Mouse (Mus musculus) hindbrain, embryonic 14.5 days (tissue): ENCODE results near the gene Gsg1l. TPM values are rescaled to one million over a fixed set of nuclear protein-coding genes. Genes with fewer than 3 reads are reported as not detected.

Experiments
- ATAC-seq: fragments of 200-750 bp; cut with Nextera tagmentation; 2 replicates; pipeline ENCODE4 v1.8.0; 2017; ENCODE audit warnings: moderate number of reproducible peaks, mild to moderate bottlenecking, moderate TSS enrichment, moderate library complexity; ENCODE audit not compliant: low FRiP score
- DNase-seq: peaks from one replicate; pipeline ENCODE4 v3.0.0-alpha.2; 2015; ENCODE audit warnings: low spot score
- H3K27ac ChIP-seq: fragments of 300-500 bp; sonication (generic); 2 replicates; pipeline ENCODE4 v1.5.1; 2014; ENCODE audit warnings: mild to moderate bottlenecking, moderate library complexity
- H3K27me3 ChIP-seq: fragments of 300-500 bp; sonication (generic); 2 replicates; pipeline ENCODE4 v1.6.1; 2014; ENCODE audit warnings: mild to moderate bottlenecking, low read length, mixed read lengths; ENCODE audit not compliant: control insufficient read depth, insufficient read depth
- H3K36me3 ChIP-seq: fragments of 300-500 bp; sonication (generic); replicated peaks from 2 replicates; pipeline ENCODE4 v1.6.1; 2014; ENCODE audit not compliant: control insufficient read depth, insufficient read depth
- H3K4me1 ChIP-seq: fragments of 300-500 bp; sonication (generic); replicated peaks from 2 replicates; pipeline ENCODE4 v1.6.1; 2014; ENCODE audit warnings: antibody characterized with exemption, low read length, mixed read lengths; ENCODE audit not compliant: control insufficient read depth, insufficient read depth
- H3K4me2 ChIP-seq: fragments of 300-500 bp; sonication (generic); replicated peaks from 2 replicates; pipeline ENCODE4 v1.6.1; 2014; ENCODE audit warnings: mild to moderate bottlenecking, moderate library complexity
- H3K4me3 ChIP-seq: fragments of 300-500 bp; sonication (generic); replicated peaks from 2 replicates; pipeline ENCODE4 v1.5.1; 2014; ENCODE audit warnings: mild to moderate bottlenecking, low read length
- H3K9ac ChIP-seq: fragments of 300-500 bp; sonication (generic); 2 replicates; pipeline ENCODE4 v1.6.1; 2014
- H3K9me3 ChIP-seq: fragments of 300-500 bp; sonication (generic); 2 replicates; pipeline ENCODE4 v1.6.1; 2016; ENCODE audit warnings: low read length; ENCODE audit not compliant: control insufficient read depth
- WGBS: fragments of 180-500 bp; shearing (Covaris S2); extraction: QIAGEN DNeasy Blood & Tissue Kit; methylation state at CpG from one replicate; pipeline ENCODE4 v1.1.7; 2014; 5-methylcytosine and 5-hydroxymethylcytosine counted together
- polyA plus RNA-seq: library from polyadenylated mRNA; unstranded; fragments of >200 nt; fragmentation: Nextera tagmentation; extraction: Ambion mirVana; gene quantifications from 2 replicates; pipeline ENCODE4 v1.2.1, GENCODE M21; 2014

Gene Gsg1l
- polyA plus RNA-seq, 1 experiment from 2014 or later = 11.2 TPM

DNA sequence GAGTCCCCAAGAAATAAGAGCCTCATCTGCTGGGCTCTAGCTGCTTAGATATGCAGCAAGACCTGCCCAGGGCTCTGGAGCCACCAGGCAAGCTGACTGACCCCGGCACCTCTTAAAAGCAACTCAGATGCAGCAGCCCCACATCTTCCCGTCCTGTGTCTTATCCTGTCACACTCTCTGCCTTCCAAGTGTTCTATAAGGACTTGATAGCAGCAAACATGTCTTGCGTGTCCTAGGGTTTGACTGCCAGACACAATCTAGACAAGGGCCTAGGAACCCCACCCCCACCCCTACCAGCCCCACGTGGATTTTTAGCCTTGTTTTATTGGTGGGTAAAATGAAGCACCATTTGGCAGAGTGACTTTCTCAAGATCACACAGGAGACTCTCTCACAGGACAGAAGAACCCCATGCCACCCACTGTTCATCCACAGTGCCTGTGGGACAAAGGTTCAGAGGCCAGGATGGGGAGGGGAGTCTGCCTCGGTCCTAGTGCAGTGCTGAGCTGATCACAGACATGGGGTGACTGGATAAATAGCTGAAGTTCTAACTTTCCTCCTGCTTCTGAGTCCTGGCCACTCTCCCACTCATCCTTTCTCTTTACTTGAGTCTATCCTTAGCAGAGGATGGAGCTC, 16.9 kb downstream of the Gsg1l start:
- H3K4me1 ChIP-seq = peaks cover 5% of the 10 kb centered on the region; the same call in 1 of the 2 replicates
- H3K27ac ChIP-seq = no peak overlapping the region
- no peak overlapping the region for H3K9ac ChIP-seq
- no peaks in the 10 kb centered on the region for H3K27me3 ChIP-seq
- no peaks in the 10 kb centered on the region for H3K36me3 ChIP-seq
- H3K4me2 ChIP-seq = no peak overlapping the region
- no peak for ATAC-seq
- WGBS = 66% methylated on average over 5 of the region's 5 CpGs
- no peak for DNase-seq
- no peak overlapping the region for H3K4me3 ChIP-seq
- H3K9me3 ChIP-seq = no peaks in the 10 kb centered on the region

GRCm38 (mm10) chr7:126062228-126062627, 20.0 kb downstream of the Gsg1l start:
- ATAC-seq = no peak; the same call in 1 of the 2 replicates
- H3K9ac ChIP-seq = no peak overlapping the region
- H3K27ac ChIP-seq = no peak overlapping the region
- 14% methylated on average over 4 of the region's 4 CpGs for WGBS
- no peaks in the 10 kb centered on the region for H3K36me3 ChIP-seq
- H3K27me3 ChIP-seq = no peaks in the 10 kb centered on the region
- no peak for DNase-seq
- H3K4me1 ChIP-seq = peaks cover 10% of the 10 kb centered on the region; the same call in 1 of the 2 replicates
- no peak overlapping the region for H3K4me2 ChIP-seq
- H3K9me3 ChIP-seq = no peaks in the 10 kb centered on the region
- no peak overlapping the region for H3K4me3 ChIP-seq

GRCm38 (mm10) chr7:126058918-126059317, 23.3 kb downstream of the Gsg1l start:
- DNase-seq (no peak), ATAC-seq (no peak)
- Histone ChIP-seq H3K27ac (no peak overlapping the region), H3K36me3 (no peaks in the 10 kb centered on the region), H3K4me3 (no peak overlapping the region), H3K27me3 (no peaks in the 10 kb centered on the region), H3K9ac (no peak overlapping the region), H3K9me3 (no peaks in the 10 kb centered on the region), H3K4me2 (no peak overlapping the region), H3K4me1 (peaks cover 16% of the 10 kb centered on the region; the same call in 1 of the 2 replicates)
- WGBS = 34% methylated on average over 7 of the region's 7 CpGs

- Histone ChIP-seq H3K9me3 (no peaks in the 10 kb centered on the region), H3K4me2 (no peak overlapping the region), H3K27ac (no peak overlapping the region), H3K4me3 (no peak overlapping the region), H3K36me3 (no peaks in the 10 kb centered on the region), H3K9ac (no peak overlapping the region), H3K27me3 (no peaks in the 10 kb centered on the region), H3K4me1 (peaks cover 14% of the 10 kb centered on the region; the same call in 1 of the 2 replicates)
- ATAC-seq = no peak
- no peak for DNase-seq
- 69% methylated on average over 10 of the region's 10 CpGs for WGBS
Observed at GRCm38 (mm10) chr7:126057332-126057914, 24.8 kb downstream of the Gsg1l start.

DNA sequence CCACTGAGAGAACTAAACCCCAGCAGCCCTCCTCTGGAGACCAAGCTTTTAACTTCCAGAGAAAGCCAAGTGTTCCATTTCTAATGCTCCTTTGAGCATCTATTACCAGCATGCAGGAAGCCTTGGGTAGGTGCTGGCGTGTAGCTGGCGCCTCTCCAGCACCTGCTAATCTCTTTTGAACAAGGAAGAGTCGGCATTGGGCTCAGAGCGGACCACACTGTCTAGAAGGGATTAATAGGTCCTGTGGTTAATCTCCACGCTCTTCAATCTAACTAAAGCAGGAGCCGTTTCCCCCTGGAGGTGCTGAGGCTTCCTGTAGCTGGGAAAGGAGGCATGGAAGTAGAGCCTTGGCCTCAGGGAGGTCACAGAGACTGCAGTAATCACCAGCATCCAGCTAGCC, 27.6 kb downstream of the Gsg1l start:
- no peak for DNase-seq
- H3K4me1 ChIP-seq = 0 out of 2 replicates have a peak, but pooled peaks cover 18% of the 10 kb centered on the region
- 49% methylated on average over 6 of the region's 6 CpGs for WGBS
- H3K4me2 ChIP-seq = no peak overlapping the region
- H3K27ac ChIP-seq = no peak overlapping the region
- 0 out of 2 replicates have a peak, but pooled peaks have one; percentile 12 for ATAC-seq
- H3K4me3 ChIP-seq = no peak overlapping the region
- no peaks in the 10 kb centered on the region for H3K9me3 ChIP-seq
- H3K36me3 ChIP-seq = no peaks in the 10 kb centered on the region
- H3K9ac ChIP-seq = no peak overlapping the region
- H3K27me3 ChIP-seq = no peaks in the 10 kb centered on the region

- Histone ChIP-seq H3K27ac (no peak overlapping the region), H3K9ac (no peak overlapping the region), H3K9me3 (no peaks in the 10 kb centered on the region), H3K4me1 (0 out of 2 replicates have a peak, but pooled peaks cover 13% of the 10 kb centered on the region), H3K4me2 (no peak overlapping the region), H3K4me3 (no peak overlapping the region), H3K27me3 (no peaks in the 10 kb centered on the region), H3K36me3 (no peaks in the 10 kb centered on the region)
- ATAC-seq = 0 out of 2 replicates have a peak, but pooled peaks have one; percentile 35
- WGBS = 51% methylated on average over 7 of the region's 7 CpGs
- peak; percentile 54 for DNase-seq
Observed at GRCm38 (mm10) chr7:126053618-126054017, 28.6 kb downstream of the Gsg1l start.

GRCm38 (mm10) chr7:126051910-126052309, 30.3 kb downstream of the Gsg1l start:
- no peak for ATAC-seq
- no peak overlapping the region for H3K9ac ChIP-seq
- WGBS = 26% methylated on average over 6 of the region's 6 CpGs
- no peaks in the 10 kb centered on the region for H3K36me3 ChIP-seq
- H3K9me3 ChIP-seq = no peaks in the 10 kb centered on the region
- H3K4me3 ChIP-seq = no peak overlapping the region
- H3K4me1 ChIP-seq = 0 out of 2 replicates have a peak, but pooled peaks cover 13% of the 10 kb centered on the region
- H3K4me2 ChIP-seq = no peak overlapping the region
- H3K27me3 ChIP-seq = no peaks in the 10 kb centered on the region
- no peak for DNase-seq
- H3K27ac ChIP-seq = no peak overlapping the region

DNA sequence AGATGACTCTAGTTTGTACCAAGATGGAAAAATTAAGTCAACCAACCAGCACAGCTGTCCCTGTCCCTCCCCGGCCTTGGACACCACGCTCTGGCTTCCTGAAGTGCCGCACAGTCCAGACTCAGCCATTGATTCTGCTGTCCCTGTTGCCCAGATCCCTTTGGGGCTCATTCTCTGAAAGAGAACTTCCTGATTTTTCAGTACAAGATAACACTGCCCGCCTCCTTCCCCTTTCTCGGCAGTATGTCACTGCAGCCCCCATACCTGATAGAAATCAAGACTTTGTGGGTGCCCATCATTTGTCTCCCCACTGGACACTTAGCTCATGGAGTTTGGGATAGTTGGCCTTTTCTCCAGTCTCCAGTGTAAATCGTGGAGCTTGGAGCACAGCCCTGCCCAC, 37.1 kb downstream of the Gsg1l start:
- DNase-seq = no peak
- H3K4me1 ChIP-seq = no peaks in the 10 kb centered on the region
- H3K9me3 ChIP-seq = no peaks in the 10 kb centered on the region
- H3K4me2 ChIP-seq = no peak overlapping the region
- no peaks in the 10 kb centered on the region for H3K27me3 ChIP-seq
- no peak overlapping the region for H3K4me3 ChIP-seq
- whole genome bisulfite sequencing = 98% methylated on average over 6 of the region's 6 CpGs
- no peak overlapping the region for H3K27ac ChIP-seq
- H3K36me3 ChIP-seq = no peaks in the 10 kb centered on the region
- no peak overlapping the region for H3K9ac ChIP-seq
- no peak for ATAC-seq

DNA sequence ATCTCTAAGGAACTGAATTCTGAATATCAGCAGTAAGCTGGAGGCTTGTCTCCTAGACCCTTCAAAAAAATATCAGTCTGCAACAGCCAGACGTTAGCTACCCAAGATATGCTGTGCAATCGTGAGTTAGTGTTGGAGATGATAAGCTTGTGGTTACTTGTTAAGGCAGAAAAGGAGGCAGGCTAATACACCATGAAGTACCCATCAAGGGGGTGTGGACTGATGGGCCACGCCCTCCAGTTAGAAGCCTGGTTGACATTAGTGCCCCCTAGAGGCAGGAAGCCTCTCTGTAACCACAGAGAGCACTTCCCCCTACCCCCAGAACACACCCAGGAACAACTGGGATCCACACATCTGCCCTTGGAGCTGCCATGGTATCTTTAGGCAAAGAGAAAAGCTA, 39.9 kb downstream of the Gsg1l start:
- no peak overlapping the region for H3K27ac ChIP-seq
- ATAC-seq (no peak), DNase-seq (no peak)
- peaks cover 18% of the 10 kb centered on the region for H3K4me1 ChIP-seq
- no peak overlapping the region for H3K4me2 ChIP-seq
- H3K9me3 ChIP-seq = no peaks in the 10 kb centered on the region
- H3K27me3 ChIP-seq = no peaks in the 10 kb centered on the region
- no peaks in the 10 kb centered on the region for H3K36me3 ChIP-seq
- 59% methylated on average over 3 of the region's 3 CpGs for WGBS
- no peak overlapping the region for H3K9ac ChIP-seq
- H3K4me3 ChIP-seq = no peak overlapping the region
